Mouse (Mus musculus) liver, adult 2 months (tissue): Measurements from ENCODE around the gene Sept12.

Experiments used
- CTCF ChIP-seq: fragments of 200-500 bp; IDR thresholded peaks from 2 replicates; pipeline ENCODE4 v1.5.1; 2011; ENCODE audit warnings: low read depth, low read length, control low read depth
- POLR2A ChIP-seq: fragments of 200-500 bp; IDR thresholded peaks from 2 replicates; pipeline ENCODE4 v1.6.1; 2011; ENCODE audit warnings: low read length, control low read depth; ENCODE audit not compliant: insufficient read depth; ENCODE audit errors: extremely low read depth

GRCm38 (mm10) chr16:4974521-4974920, 23.1 kb downstream of the Sept12 start:
- TF ChIP-seq POLR2A: no peak
- TF ChIP-seq CTCF: no peak
